Mouse (Mus musculus) neural tube, embryonic 11.5 days (tissue): Measurements from ENCODE around the gene Gm20388. TPM values are rescaled to one million over a fixed set of nuclear protein-coding genes. Genes with fewer than 3 reads are reported as not detected.

Source experiments
- ATAC-seq: fragments of 200-750 bp; cut with Nextera tagmentation; 2 replicates; pipeline ENCODE4 v1.8.0; 2017; ENCODE audit warnings: moderate number of reproducible peaks, mild to moderate bottlenecking, moderate TSS enrichment, moderate library complexity; ENCODE audit not compliant: insufficient read depth, low FRiP score, low TSS enrichment
- DNase-seq: peaks from one replicate; pipeline ENCODE4 v3.0.0-alpha.2; 2015; ENCODE audit warnings: low spot score
- H3K27ac ChIP-seq: fragments of 300-500 bp; sonication (generic); 2 replicates; pipeline ENCODE4 v1.5.1; 2014; ENCODE audit warnings: low read depth, mild to moderate bottlenecking, low read length
- H3K27me3 ChIP-seq: fragments of 300-500 bp; sonication (generic); 2 replicates; pipeline ENCODE4 v1.6.1; 2014; ENCODE audit warnings: mild to moderate bottlenecking, low read length, mixed read lengths; ENCODE audit not compliant: control insufficient read depth, insufficient read depth
- H3K36me3 ChIP-seq: fragments of 300-500 bp; sonication (generic); 2 replicates; pipeline ENCODE4 v1.6.1; 2014; ENCODE audit warnings: mild to moderate bottlenecking, low read length, moderate library complexity, mixed read lengths; ENCODE audit not compliant: control insufficient read depth, insufficient read depth
- H3K4me1 ChIP-seq: fragments of 300-500 bp; sonication (generic); 2 replicates; pipeline ENCODE4 v1.6.1; 2014; ENCODE audit warnings: low read length, mixed read lengths; ENCODE audit not compliant: control insufficient read depth, insufficient read depth
- H3K4me2 ChIP-seq: fragments of 300-500 bp; sonication (generic); 2 replicates; pipeline ENCODE4 v1.6.1; 2014; ENCODE audit warnings: low read depth, mild to moderate bottlenecking, moderate library complexity
- H3K4me3 ChIP-seq: fragments of 300-500 bp; sonication (generic); 2 replicates; pipeline ENCODE4 v1.5.1; 2014; ENCODE audit warnings: low read depth, low read length
- H3K9ac ChIP-seq: fragments of 300-500 bp; sonication (generic); 2 replicates; pipeline ENCODE4 v1.6.1; 2014; ENCODE audit warnings: mild to moderate bottlenecking, low read length
- H3K9me3 ChIP-seq: fragments of 300-500 bp; sonication (generic); 2 replicates; pipeline ENCODE4 v1.6.1; 2016; ENCODE audit warnings: low read length; ENCODE audit not compliant: control insufficient read depth
- WGBS: fragments of 180-500 bp; shearing (Covaris S2); extraction: QIAGEN DNeasy Blood & Tissue Kit; methylation state at CpG from one replicate; pipeline ENCODE4 v1.1.7; 2014; 5-methylcytosine and 5-hydroxymethylcytosine counted together
- polyA plus RNA-seq: library from polyadenylated mRNA; unstranded; fragments of >200 nt; fragmentation: Nextera tagmentation; extraction: Ambion mirVana; gene quantifications from 2 replicates; pipeline ENCODE4 v1.2.1, GENCODE M21; 2014

The Gm20388 gene
- polyA plus RNA-seq, 1 experiment from 2014 or later = not detected

GRCm38 (mm10) chr8:122325196-122325595 is 2414.6 kb downstream of the Gm20388 start:
- 76% methylated on average over 2 of the region's 2 CpGs for WGBS
- H3K4me3 ChIP-seq = no peak overlapping the region
- no peak overlapping the region for H3K4me2 ChIP-seq
- no peaks in the 10 kb centered on the region for H3K27me3 ChIP-seq
- peaks cover 10% of the 10 kb centered on the region; the same call in 1 of the 2 replicates for H3K4me1 ChIP-seq
- H3K36me3 ChIP-seq = no peaks in the 10 kb centered on the region
- no peaks in the 10 kb centered on the region for H3K9me3 ChIP-seq
- DNase-seq (no peak), ATAC-seq (no peak)
- no peak overlapping the region for H3K9ac ChIP-seq
- no peak overlapping the region for H3K27ac ChIP-seq

DNA sequence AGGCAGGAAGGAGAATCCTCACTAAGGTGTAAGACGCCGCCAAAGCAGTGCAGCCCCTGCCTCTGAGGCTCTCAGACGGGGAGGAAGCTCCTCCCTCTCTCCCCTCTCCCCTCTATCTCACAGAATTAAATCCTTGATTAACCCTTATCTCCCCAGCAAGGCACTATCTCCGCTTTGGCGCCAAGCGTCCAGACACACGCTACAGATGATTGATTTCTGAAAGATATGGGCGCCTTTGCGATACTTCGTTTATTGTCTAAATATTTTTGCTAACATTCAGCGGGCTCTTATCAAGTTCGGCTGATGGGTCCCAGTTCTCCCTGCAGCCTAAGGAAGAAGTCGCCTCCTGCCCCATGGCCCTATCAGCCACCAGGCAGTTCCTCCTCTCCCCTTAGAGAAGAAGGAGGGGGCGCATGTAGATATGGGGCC is 2415.5 kb downstream of the Gm20388 start:
- no peaks in the 10 kb centered on the region for H3K27me3 ChIP-seq
- 24% methylated on average over 14 of the region's 14 CpGs for WGBS
- H3K36me3 ChIP-seq = no peaks in the 10 kb centered on the region
- DNase-seq = no peak
- ATAC-seq = no peak
- no peak overlapping the region for H3K27ac ChIP-seq
- H3K4me1 ChIP-seq = peaks cover 7% of the 10 kb centered on the region; the same call in 1 of the 2 replicates
- no peaks in the 10 kb centered on the region for H3K9me3 ChIP-seq
- no peak overlapping the region for H3K9ac ChIP-seq
- H3K4me3 ChIP-seq = no peak overlapping the region
- no peak overlapping the region for H3K4me2 ChIP-seq

GRCm38 (mm10) chr8:122329072-122329471 is 2418.4 kb downstream of the Gm20388 start:
- WGBS = 81% methylated on average over 8 of the region's 8 CpGs
- Histone ChIP-seq H3K9ac (no peak overlapping the region), H3K4me3 (no peak overlapping the region), H3K4me2 (no peak overlapping the region), H3K9me3 (no peaks in the 10 kb centered on the region), H3K27ac (no peak overlapping the region), H3K36me3 (no peaks in the 10 kb centered on the region), H3K27me3 (0 out of 2 replicates have a peak, but pooled peaks cover 2% of the 10 kb centered on the region), H3K4me1 (peaks cover 5% of the 10 kb centered on the region; the same call in 1 of the 2 replicates)
- ATAC-seq = no peak
- DNase-seq = no peak

DNA sequence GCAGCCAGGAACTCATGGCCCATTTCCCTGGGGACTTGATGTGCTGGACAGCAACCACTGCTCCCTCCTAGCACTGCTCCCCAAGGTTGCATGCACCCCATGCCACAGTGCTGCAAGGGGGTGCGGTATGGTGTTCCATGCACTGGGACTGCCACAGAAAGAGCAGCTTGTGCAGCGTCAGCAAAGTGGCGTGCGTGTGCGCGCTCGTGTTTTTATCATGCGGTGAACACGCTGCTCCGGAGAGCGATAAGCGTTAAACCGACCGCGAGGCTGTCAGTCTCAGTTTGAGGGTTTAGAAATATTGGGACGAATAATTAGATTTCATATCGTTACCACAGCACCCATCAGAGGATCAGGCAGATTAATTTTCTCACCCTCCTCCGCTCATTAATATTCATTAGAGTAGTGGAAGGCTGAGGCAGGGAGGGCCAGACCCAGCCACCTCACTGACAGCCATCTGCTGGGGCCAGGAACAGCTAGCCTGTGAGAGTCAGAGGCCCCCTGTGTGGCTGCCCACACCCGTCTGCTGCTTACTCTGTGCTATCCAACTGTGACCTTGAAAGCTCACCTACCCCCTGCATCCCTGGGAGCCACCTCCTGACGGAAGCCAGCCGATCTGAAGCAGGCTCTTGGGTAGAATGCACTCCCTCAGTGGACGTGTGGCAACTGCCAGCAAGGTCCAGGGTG is 2419.1 kb downstream of the Gm20388 start:
- H3K9me3 ChIP-seq = no peaks in the 10 kb centered on the region
- no peaks in the 10 kb centered on the region for H3K36me3 ChIP-seq
- H3K4me1 ChIP-seq = no peaks in the 10 kb centered on the region
- H3K9ac ChIP-seq = no peak overlapping the region
- no peak overlapping the region for H3K27ac ChIP-seq
- H3K4me2 ChIP-seq = no peak overlapping the region; the same call in 1 of the 2 replicates
- no peak for ATAC-seq
- no peak overlapping the region for H3K4me3 ChIP-seq
- peaks cover 6% of the 10 kb centered on the region for H3K27me3 ChIP-seq
- no peak for DNase-seq
- 77% methylated on average over 22 of the region's 22 CpGs for WGBS

GRCm38 (mm10) chr8:122330446-122331133 is 2419.9 kb downstream of the Gm20388 start:
- H3K27ac ChIP-seq = no peak overlapping the region
- H3K4me1 ChIP-seq = peaks cover 1% of the 10 kb centered on the region; the same call in 1 of the 2 replicates
- no peak for ATAC-seq
- no peaks in the 10 kb centered on the region for H3K9me3 ChIP-seq
- no peak overlapping the region for H3K9ac ChIP-seq
- no peaks in the 10 kb centered on the region for H3K36me3 ChIP-seq
- peaks cover 15% of the 10 kb centered on the region for H3K27me3 ChIP-seq
- no peak overlapping the region for H3K4me3 ChIP-seq
- no peak for DNase-seq
- no peak overlapping the region; the same call in 1 of the 2 replicates for H3K4me2 ChIP-seq
- 78% methylated on average over 12 of the region's 12 CpGs for WGBS

- Histone ChIP-seq H3K27me3 (peaks cover 20% of the 10 kb centered on the region), H3K4me1 (peaks cover 4% of the 10 kb centered on the region; the same call in 1 of the 2 replicates), H3K27ac (no peak overlapping the region), H3K4me3 (no peak overlapping the region), H3K9ac (no peak overlapping the region), H3K4me2 (no peak overlapping the region), H3K9me3 (no peaks in the 10 kb centered on the region), H3K36me3 (no peaks in the 10 kb centered on the region)
- ATAC-seq (no peak), DNase-seq (no peak)
- 84% methylated on average over 3 of the region's 3 CpGs for WGBS
These were observed 2420.5 kb downstream of the Gm20388 start for GRCm38 (mm10) chr8:122331134-122331523.

DNA sequence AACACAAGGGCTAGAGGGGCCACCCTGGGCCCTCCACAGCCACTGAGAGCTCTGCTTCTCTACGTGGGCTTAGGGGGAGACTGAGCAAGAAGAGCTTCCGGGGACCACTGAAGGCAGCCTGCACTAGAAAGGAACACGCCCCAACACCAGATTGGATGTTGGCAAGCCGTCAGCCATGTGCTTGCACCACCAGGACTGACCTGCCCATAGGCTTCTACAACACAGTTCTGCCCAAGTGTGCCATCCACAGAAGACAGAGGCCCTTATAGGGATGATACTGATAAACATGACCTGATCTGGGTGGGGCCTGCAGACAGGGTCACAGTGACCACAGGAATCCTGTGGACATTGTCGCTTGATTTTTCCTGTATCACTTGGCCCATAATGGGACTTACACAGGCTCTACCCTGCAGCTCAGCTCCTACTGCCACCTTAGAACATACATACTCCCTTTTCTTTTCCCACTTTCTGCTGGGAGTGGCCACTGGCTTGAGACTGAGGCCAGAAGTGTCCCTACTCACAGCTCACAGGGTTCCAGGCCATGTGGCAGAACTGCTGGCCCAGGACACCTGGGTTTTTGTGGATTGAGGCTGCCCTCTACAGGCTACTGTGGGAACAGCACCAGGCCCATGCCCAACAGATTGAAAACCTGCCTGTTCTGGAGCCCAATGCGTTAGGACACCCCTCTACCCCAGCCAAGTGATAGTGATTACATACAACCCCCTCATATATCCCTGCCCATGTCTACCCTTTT is 2422.3 kb downstream of the Gm20388 start:
- DNase-seq = peak; percentile 85
- peaks cover 4% of the 10 kb centered on the region; the same call in 1 of the 2 replicates for H3K4me1 ChIP-seq
- no peaks in the 10 kb centered on the region for H3K36me3 ChIP-seq
- H3K4me3 ChIP-seq = no peak overlapping the region
- 73% methylated on average over 6 of the region's 6 CpGs for WGBS
- H3K27ac ChIP-seq = no peak overlapping the region
- H3K9ac ChIP-seq = no peak overlapping the region
- H3K4me2 ChIP-seq = no peak overlapping the region
- peaks cover 38% of the 10 kb centered on the region for H3K27me3 ChIP-seq
- ATAC-seq = no peak
- H3K9me3 ChIP-seq = no peaks in the 10 kb centered on the region

GRCm38 (mm10) chr8:122333531-122333930 is 2422.9 kb downstream of the Gm20388 start:
- DNase-seq (no peak), ATAC-seq (no peak)
- no peak overlapping the region for H3K4me2 ChIP-seq
- peaks cover 44% of the 10 kb centered on the region for H3K27me3 ChIP-seq
- no peak overlapping the region for H3K4me3 ChIP-seq
- peaks cover 4% of the 10 kb centered on the region; the same call in 1 of the 2 replicates for H3K4me1 ChIP-seq
- H3K9ac ChIP-seq = no peak overlapping the region
- 74% methylated on average over 7 of the region's 7 CpGs for WGBS
- no peaks in the 10 kb centered on the region for H3K36me3 ChIP-seq
- no peaks in the 10 kb centered on the region for H3K9me3 ChIP-seq
- no peak overlapping the region for H3K27ac ChIP-seq
